Mouse (Mus musculus) hindbrain, embryonic 10.5 days (tissue): ENCODE results near the gene Csnk1g2. TPM values are rescaled to one million over a fixed set of nuclear protein-coding genes. Genes with fewer than 3 reads are reported as not detected.

Source experiments
- DNase-seq: peaks from one replicate; pipeline ENCODE4 v3.0.0-alpha.2; 2017; ENCODE audit warnings: low spot score
- H3K27ac ChIP-seq: fragments of 300-500 bp; sonication (generic); 2 replicates; pipeline ENCODE4 v1.5.1; 2016; ENCODE audit warnings: mild to moderate bottlenecking, moderate library complexity
- H3K27me3 ChIP-seq: fragments of 300-500 bp; sonication (generic); 2 replicates; pipeline ENCODE4 v1.6.1; 2016; ENCODE audit warnings: mild to moderate bottlenecking; ENCODE audit not compliant: poor library complexity, insufficient read depth, severe bottlenecking
- H3K36me3 ChIP-seq: fragments of 300-500 bp; sonication (generic); 2 replicates; pipeline ENCODE4 v1.6.1; 2016; ENCODE audit warnings: mild to moderate bottlenecking, moderate library complexity
- H3K4me1 ChIP-seq: fragments of 300-500 bp; sonication (generic); replicated peaks from 2 replicates; pipeline ENCODE4 v1.6.1; 2016; ENCODE audit warnings: mild to moderate bottlenecking
- H3K4me3 ChIP-seq: fragments of 300-500 bp; sonication (generic); 2 replicates; pipeline ENCODE4 v1.5.1; 2016; ENCODE audit warnings: mild to moderate bottlenecking, moderate library complexity
- H3K9me3 ChIP-seq: fragments of 300-500 bp; sonication (generic); 2 replicates; pipeline ENCODE4 v1.6.1; 2016; ENCODE audit warnings: mild to moderate bottlenecking, moderate library complexity
- WGBS: fragments of 180-500 bp; shearing (Covaris S2); methylation state at CpG from one replicate; pipeline ENCODE4 v1.1.7; 2016; 5-methylcytosine and 5-hydroxymethylcytosine counted together
- polyA plus RNA-seq: library from polyadenylated mRNA; unstranded; fragments of >200 nt; fragmentation: Nextera tagmentation; extraction: Ambion mirVana; gene quantifications from 2 replicates; pipeline ENCODE4 v1.2.1, GENCODE M21; 2016

Csnk1g2 gene
- polyA plus RNA-seq, 1 experiment from 2014 or later = 180 TPM

DNA sequence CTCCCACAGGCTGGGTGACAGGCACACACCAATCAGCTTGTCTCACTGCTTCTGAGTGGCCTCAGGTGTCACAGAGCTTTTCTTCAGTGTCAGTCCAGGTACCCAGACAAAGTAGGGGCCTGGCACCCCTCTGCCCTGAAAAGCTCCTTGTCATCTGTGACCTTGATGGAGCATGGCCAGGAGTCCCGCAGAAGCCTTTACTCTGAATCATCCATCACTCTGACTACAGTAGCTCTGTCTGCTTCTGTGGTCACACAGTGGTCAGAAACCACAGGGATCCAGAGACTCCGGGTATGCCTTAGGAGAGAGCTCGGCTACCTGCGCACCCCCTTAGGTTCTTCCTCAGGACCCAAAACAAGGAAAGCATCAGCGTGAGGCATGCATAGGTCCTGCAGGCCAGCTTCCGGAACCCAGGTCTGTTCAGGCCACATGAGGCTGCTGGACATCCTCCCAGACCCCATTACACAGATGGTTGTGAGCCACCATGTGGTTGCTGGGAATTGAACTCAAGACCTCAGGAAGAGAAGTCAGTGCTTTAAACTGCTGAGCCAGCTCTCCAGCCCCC lies 30.6 kb downstream of the Csnk1g2 start:
- Histone ChIP-seq H3K9me3 (no peaks in the 10 kb centered on the region), H3K36me3 (peaks cover 43% of the 10 kb centered on the region), H3K4me3 (no peak overlapping the region), H3K4me1 (peaks cover 51% of the 10 kb centered on the region), H3K27ac (no peak overlapping the region), H3K27me3 (no peaks in the 10 kb centered on the region)
- no peak for DNase-seq
- WGBS = 84% methylated on average over 6 of the region's 6 CpGs

- peaks cover 30% of the 10 kb centered on the region for H3K36me3 ChIP-seq
- H3K9me3 ChIP-seq = no peaks in the 10 kb centered on the region
- H3K4me3 ChIP-seq = peak overlapping the region; percentile 91
- H3K27me3 ChIP-seq = no peaks in the 10 kb centered on the region
- no peak overlapping the region; the same call in 1 of the 2 replicates for H3K27ac ChIP-seq
- 90% methylated on average over 6 of the region's 6 CpGs for WGBS
- peaks cover 50% of the 10 kb centered on the region for H3K4me1 ChIP-seq
- DNase-seq = no peak
These were observed 32.2 kb downstream of the Csnk1g2 start for GRCm38 (mm10) chr10:80654866-80655265.

DNA sequence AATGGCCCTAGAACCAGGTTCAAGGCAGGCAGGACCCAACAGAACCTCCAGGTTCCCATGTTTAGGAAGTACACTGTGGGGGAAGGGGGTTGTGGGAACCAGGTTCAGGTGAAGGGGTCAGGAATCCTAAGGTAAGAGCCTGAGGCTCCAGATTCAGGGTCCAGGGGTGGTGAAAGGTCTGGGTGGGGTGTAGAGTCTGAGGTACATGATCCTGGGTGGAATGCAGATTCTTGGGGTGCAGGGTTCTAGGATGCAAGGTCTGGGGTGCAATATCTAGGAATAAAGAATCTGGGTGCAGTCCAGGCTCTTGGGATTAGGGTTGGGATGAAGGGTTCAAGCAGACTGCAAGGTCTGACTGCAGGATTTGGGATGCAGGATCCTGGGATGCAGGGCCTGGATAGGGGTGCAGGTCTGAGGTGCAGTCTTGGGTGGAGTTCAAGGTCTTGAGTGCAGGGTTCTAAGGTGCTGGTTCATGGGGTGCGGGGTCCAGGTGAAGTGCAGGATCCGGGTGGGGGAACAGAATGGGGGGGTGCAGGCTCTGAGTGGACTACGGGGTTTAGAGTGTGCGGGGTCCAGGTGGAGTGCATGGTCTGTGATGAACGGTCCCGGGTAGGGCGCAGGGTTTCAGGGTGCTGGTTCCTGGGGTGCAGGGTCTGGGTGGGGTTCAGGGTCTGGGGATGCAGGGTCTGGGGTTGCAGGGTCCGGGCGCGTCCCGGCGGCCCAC lies 32.9 kb downstream of the Csnk1g2 start:
- H3K4me1 ChIP-seq = peaks cover 50% of the 10 kb centered on the region
- WGBS = 6% methylated on average over 12 of the region's 12 CpGs
- H3K27me3 ChIP-seq = no peaks in the 10 kb centered on the region

GRCm38 (mm10) chr10:80656130-80656862 lies 33.7 kb downstream of the Csnk1g2 start:
- H3K4me1 ChIP-seq = peaks cover 50% of the 10 kb centered on the region
- under 1% methylated on average over 72 of the region's 72 CpGs for WGBS
- peak overlapping the region; percentile 96 for H3K27ac ChIP-seq
- no peaks in the 10 kb centered on the region for H3K9me3 ChIP-seq
- peak; percentile 98 for DNase-seq
- peak overlapping the region; percentile 91 for H3K4me3 ChIP-seq
- peaks cover 16% of the 10 kb centered on the region for H3K36me3 ChIP-seq
- no peaks in the 10 kb centered on the region for H3K27me3 ChIP-seq

More for the DNA sequence above, 32.9 kb downstream of the Csnk1g2 start:
- DNase-seq = no peak
- Histone ChIP-seq H3K36me3 (peaks cover 23% of the 10 kb centered on the region), H3K27ac (peak overlapping the region; percentile 96), H3K4me3 (peak overlapping the region; percentile 91), H3K9me3 (no peaks in the 10 kb centered on the region)

DNA sequence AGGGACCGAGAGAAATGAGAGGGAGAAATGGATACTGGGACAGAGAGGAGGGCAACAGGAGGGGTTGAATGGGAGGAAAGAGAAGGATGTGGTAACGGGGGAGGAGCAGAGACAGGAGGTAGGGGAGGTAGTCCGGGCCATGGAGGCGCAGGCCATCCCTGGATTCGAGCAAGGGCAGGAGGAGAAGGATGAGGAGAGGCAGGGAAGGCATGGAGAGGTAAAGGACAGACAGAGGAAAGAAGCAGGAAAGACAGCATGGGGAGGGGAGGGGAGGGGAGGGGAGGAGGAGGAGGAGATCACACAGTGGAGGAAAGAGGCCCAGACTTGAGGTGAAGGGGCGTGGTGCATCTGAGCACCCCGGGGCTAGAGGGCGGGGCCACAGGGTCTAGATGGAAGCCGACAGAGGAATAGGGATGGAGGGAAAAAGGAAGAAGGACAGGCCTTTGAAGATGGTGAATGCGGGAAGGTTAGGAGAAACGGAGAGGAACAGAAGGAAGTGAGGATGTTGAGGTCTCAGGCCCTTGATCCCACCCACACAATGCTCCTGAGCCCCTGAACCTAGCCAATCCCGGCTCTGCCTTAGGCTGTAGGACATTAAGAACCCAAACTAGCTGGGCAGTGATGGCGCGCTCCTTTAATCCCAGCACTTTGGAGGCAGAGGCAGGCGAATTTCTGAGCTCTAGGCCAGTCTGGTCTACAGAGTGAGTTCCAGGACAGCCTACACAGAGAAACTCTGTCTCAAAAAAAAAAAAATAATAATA lies 34.4 kb downstream of the Csnk1g2 start, which contains the start of gene Btbd2:
Gene Btbd2, minus strand, starts transcription at position 209 of the 761 bp plus-strand sequence.
- no peaks in the 10 kb centered on the region for H3K27me3 ChIP-seq
- H3K9me3 ChIP-seq = no peaks in the 10 kb centered on the region
- H3K4me3 ChIP-seq = peak within 1 kb of the TSS; percentile 91
- peaks cover 50% of the 10 kb centered on the region for H3K4me1 ChIP-seq
- peak within 1 kb of the TSS; percentile 96 for H3K27ac ChIP-seq
- DNase-seq = no peak
- 21% methylated on average over 15 of the region's 15 CpGs for WGBS
- peaks cover 11% of the 10 kb centered on the region for H3K36me3 ChIP-seq

DNA sequence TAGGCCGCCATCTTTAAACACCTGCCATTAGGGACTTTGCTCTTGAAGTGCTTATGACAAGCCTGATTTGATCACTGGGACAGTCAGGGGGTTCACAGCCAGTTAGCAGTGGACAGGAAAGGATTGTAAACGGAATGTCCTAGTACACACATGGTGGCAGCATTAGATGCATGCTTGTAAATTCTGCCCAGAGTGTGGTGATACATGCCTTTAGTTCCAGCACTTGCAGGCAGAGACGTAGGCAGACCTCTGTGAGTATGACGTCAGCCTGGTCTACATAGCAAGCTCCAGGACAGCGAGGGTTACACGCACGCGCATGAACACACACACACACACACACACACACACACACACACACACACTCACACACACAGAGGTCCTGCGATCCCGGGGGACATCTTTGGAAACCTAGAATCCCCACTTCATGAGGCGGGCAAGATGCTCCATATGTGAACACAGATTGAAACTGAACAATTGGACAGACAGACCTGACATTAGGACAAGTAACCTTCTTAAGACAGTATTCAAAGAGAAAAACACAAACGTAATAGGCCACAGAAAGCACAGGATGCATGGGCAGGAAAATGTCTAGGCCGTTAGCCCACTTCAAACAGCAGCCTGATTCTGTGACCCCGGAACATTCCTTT lies 35.7 kb downstream of the Csnk1g2 start:
- Histone ChIP-seq H3K4me3 (no peak overlapping the region), H3K9me3 (no peaks in the 10 kb centered on the region), H3K27ac (no peak overlapping the region), H3K4me1 (peaks cover 51% of the 10 kb centered on the region), H3K36me3 (0 out of 2 replicates have a peak, but pooled peaks cover under 1% of the 10 kb centered on the region), H3K27me3 (no peaks in the 10 kb centered on the region)
- DNase-seq = no peak
- WGBS = 88% methylated on average over 14 of the region's 14 CpGs

GRCm38 (mm10) chr10:80658841-80659202 lies 36.2 kb downstream of the Csnk1g2 start:
- H3K27ac ChIP-seq = peak overlapping the region; percentile 70

DNA sequence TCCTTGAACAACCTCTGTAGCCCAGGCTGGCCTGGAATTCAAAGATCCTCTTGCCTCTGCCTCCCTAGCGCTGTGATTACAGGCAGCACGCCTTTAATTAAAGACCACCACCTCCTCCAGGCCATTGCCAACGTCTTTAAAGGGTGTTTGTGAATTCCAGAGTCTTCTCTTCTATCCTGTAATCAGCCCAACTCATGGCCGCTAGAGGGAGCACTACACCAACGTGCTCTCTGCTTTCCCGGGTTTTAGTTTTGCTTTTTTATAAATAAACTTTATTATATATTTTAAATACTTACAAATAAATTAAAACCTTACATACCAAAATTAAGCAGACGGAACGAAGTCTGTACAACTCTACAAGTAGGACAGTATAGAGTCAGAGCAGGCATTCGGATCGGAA lies 36.6 kb downstream of the Csnk1g2 start:
- Histone ChIP-seq H3K27ac (peak overlapping the region; percentile 70), H3K36me3 (no peaks in the 10 kb centered on the region), H3K27me3 (no peaks in the 10 kb centered on the region), H3K9me3 (no peaks in the 10 kb centered on the region), H3K4me3 (peak overlapping the region; percentile 16; the same call in 1 of the 2 replicates), H3K4me1 (peaks cover 51% of the 10 kb centered on the region)
- 19% methylated on average over 10 of the region's 10 CpGs for WGBS
- peak; percentile 70 for DNase-seq

More at GRCm38 (mm10) chr10:80658841-80659202, 36.2 kb downstream of the Csnk1g2 start:
- Histone ChIP-seq H3K27me3 (no peaks in the 10 kb centered on the region), H3K4me1 (peaks cover 51% of the 10 kb centered on the region), H3K4me3 (0 out of 2 replicates have a peak overlapping the region, but pooled peaks have one; percentile 16), H3K9me3 (no peaks in the 10 kb centered on the region), H3K36me3 (no peaks in the 10 kb centered on the region)
- DNase-seq = no peak
- 57% methylated on average over 4 of the region's 4 CpGs for WGBS

- 33% methylated on average over 5 of the region's 5 CpGs for WGBS
- peaks cover 51% of the 10 kb centered on the region for H3K4me1 ChIP-seq
- no peaks in the 10 kb centered on the region for H3K9me3 ChIP-seq
- H3K36me3 ChIP-seq = peaks cover 9% of the 10 kb centered on the region
- H3K27me3 ChIP-seq = no peaks in the 10 kb centered on the region
- no peak overlapping the region for H3K4me3 ChIP-seq
- DNase-seq = peak; percentile 52
- no peak overlapping the region for H3K27ac ChIP-seq
These were observed 38.5 kb downstream of the Csnk1g2 start for GRCm38 (mm10) chr10:80661149-80661548.

DNA sequence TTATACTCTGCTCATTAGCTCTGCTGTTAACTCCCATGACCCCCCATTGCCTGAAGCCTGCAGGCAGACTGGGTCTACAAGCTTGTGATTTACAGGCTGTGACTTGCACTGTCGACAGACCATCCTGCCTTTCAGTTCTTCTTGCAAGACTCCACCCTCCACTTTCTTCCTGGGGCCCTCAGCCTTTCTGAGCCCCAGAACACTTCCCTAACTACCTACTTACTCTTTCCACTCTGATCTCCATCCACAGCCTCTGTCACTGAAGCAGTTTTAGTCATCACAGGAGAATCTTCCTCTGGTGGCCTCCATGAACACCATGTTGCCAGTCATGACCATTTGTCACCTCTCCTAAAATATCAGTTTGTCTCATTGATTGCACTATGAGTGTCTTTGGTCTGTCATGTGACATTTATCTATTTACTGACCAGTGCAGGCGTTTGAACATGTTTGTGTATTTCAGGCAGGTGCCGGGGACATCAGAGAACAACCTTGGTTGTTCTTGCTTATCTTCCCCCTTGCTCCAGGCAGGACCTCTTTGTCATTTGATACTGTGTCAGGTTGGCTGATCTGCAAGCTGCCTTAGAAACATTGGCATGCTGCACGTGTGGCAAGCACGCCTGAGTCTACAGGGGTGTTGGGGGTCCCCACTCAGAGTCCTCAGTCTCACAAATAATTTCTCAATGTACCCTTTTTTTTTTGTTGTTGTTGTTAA lies 41.0 kb downstream of the Csnk1g2 start:
- no peaks in the 10 kb centered on the region for H3K27me3 ChIP-seq
- H3K36me3 ChIP-seq = peaks cover 34% of the 10 kb centered on the region
- DNase-seq = no peak
- H3K4me1 ChIP-seq = peaks cover 51% of the 10 kb centered on the region
- H3K27ac ChIP-seq = peak overlapping the region; percentile 40; the same call in 1 of the 2 replicates
- no peaks in the 10 kb centered on the region for H3K9me3 ChIP-seq
- WGBS = 64% methylated on average over 5 of the region's 5 CpGs
- no peak overlapping the region for H3K4me3 ChIP-seq

DNA sequence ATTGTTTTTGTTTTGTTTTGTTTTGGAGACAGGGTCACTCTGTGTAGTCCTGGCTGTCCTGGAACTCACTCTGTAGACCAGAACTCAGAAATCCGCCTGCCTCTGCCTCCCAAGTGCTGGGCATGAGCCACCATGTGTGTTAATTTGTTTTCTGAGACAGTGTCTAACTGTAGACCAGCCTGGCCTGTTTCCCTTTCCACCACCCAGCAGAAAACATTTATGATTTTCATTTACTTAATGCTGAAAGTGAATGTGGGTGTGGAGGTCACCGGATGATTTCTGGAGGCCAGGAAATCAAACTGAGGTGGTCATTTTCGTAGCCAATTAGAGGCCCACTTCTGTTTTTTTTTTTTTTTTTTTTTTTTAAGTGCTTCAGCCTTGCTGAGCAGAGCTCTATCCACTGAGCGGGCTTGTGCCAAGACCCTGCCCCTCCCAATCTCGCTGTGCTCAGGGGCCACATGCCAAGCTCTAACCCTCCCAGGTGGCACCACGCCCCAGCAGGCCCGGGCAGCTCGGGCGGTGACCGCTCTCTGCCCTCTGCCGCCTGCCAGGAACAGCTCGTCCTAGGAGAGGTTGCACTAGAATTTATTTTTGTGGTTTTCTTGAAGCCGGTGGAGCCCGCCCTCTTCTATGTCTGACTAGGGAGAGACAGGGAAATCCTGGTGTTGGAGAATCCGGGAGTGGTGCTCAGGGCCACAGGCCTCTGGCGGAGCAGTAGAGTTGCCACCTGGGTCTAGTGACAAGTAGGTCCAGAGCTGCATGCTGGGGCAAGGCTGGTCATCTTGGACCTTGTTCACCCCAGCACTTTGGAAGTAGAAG lies 41.8 kb downstream of the Csnk1g2 start:
- no peaks in the 10 kb centered on the region for H3K27me3 ChIP-seq
- peak overlapping the region; percentile 10 for H3K4me3 ChIP-seq
- DNase-seq = peak; percentile 40
- H3K27ac ChIP-seq = peak overlapping the region; percentile 26
- 45% methylated on average over 16 of the region's 16 CpGs for WGBS
- no peaks in the 10 kb centered on the region for H3K9me3 ChIP-seq
- peaks cover 41% of the 10 kb centered on the region for H3K36me3 ChIP-seq
- peaks cover 49% of the 10 kb centered on the region for H3K4me1 ChIP-seq
